Mouse (Mus musculus) lung, adult 10 weeks (tissue): ENCODE measurements around the gene AY074887. TPM values are rescaled to one million over a fixed set of nuclear protein-coding genes. Genes with fewer than 3 reads are reported as not detected.

Experiments used
- polyA plus RNA-seq: library from polyadenylated mRNA; stranded (reverse); fragments of 350-450 nt; fragmentation: Illumina TruSeq; extraction: RNeasy Lipid Tissue Mini Kit (QIAGEN cat#74804); gene quantifications from one replicate; pipeline ENCODE4 v1.2.3, GENCODE M21; 2014; ENCODE audit warnings: low read depth, low replicate concordance; ENCODE audit not compliant: insufficient read depth

AY074887 gene
- not detected for polyA plus RNA-seq

GRCm38 (mm10) chr9:54950575-54951321, at the start of gene AY074887, which contains the start of gene Psma4:
Gene AY074887, minus strand, starts transcription at chr9:54950998.
Gene Psma4, plus strand, starts transcription at chr9:54950790.

GRCm38 (mm10) chr9:54980674-54981073, 29.9 kb upstream of the AY074887 start, which contains the start of gene Chrna5:
Gene Chrna5, plus strand, starts transcription at chr9:54980880.

GRCm38 (mm10) chr9:54917010-54917677, 33.7 kb downstream of the AY074887 start, which contains the start of gene Hykk:
Gene Hykk, plus strand, starts transcription at chr9:54917283.

Other genes with a start within 250 kb of the AY074887 start
- gene Wdr61, start 216.5 kb downstream of the AY074887 start, polyA plus RNA-seq, result 61.6 TPM
- gene Crabp1, start 186.2 kb downstream of the AY074887 start, polyA plus RNA-seq, result 3.1 TPM
- gene Ireb2, start 87.2 kb downstream of the AY074887 start, polyA plus RNA-seq, result 13.6 TPM
- gene Hykk, start 33.7 kb downstream of the AY074887 start, polyA plus RNA-seq, result 1.9 TPM
- gene Psma4, start 208 bp downstream of the AY074887 start, polyA plus RNA-seq, result 125 TPM
- gene Chrna5, start 29.9 kb upstream of the AY074887 start, polyA plus RNA-seq, result not detected
- gene Chrna3, start 75.6 kb upstream of the AY074887 start, polyA plus RNA-seq, result 0.04 TPM
- gene Chrnb4, start 97.8 kb upstream of the AY074887 start, polyA plus RNA-seq, result 0.08 TPM
- gene Ube2q2, start 197.9 kb upstream of the AY074887 start, polyA plus RNA-seq, result 17.2 TPM